Mouse (Mus musculus) testis, adult 2 months (tissue): ENCODE measurements around the gene Gramd2. TPM values are rescaled to one million over a fixed set of nuclear protein-coding genes. Genes with fewer than 3 reads are reported as not detected.

ENCODE experiments used
- H3K27ac ChIP-seq: fragments of 200-500 bp; 2 replicates; pipeline ENCODE4 v1.5.1; 2012; ENCODE audit warnings: low read depth, low read length; ENCODE audit not compliant: control insufficient read depth, insufficient read depth
- H3K27me3 ChIP-seq: fragments of 200-500 bp; 2 replicates; pipeline ENCODE4 v1.6.1; 2012; ENCODE audit warnings: mild to moderate bottlenecking, low read length, moderate library complexity; ENCODE audit not compliant: control insufficient read depth, insufficient read depth
- H3K36me3 ChIP-seq: fragments of 200-500 bp; 2 replicates; pipeline ENCODE4 v1.6.1; 2012; ENCODE audit warnings: mild to moderate bottlenecking, low read length; ENCODE audit not compliant: control insufficient read depth, insufficient read depth
- H3K4me1 ChIP-seq: fragments of 200-500 bp; 2 replicates; pipeline ENCODE4 v1.6.1; 2012; ENCODE audit warnings: low read length; ENCODE audit not compliant: control insufficient read depth, insufficient read depth
- H3K4me3 ChIP-seq: fragments of 200-500 bp; 2 replicates; pipeline ENCODE4 v1.5.1; 2012; ENCODE audit warnings: low read depth, mild to moderate bottlenecking, low read length, moderate library complexity, mixed read lengths; ENCODE audit not compliant: control insufficient read depth
- CTCF ChIP-seq: fragments of 200-500 bp; IDR thresholded peaks from 2 replicates; pipeline ENCODE4 v1.5.1; 2012; ENCODE audit warnings: low read depth, mild to moderate bottlenecking, inconsistent platforms, low read length, moderate library complexity; ENCODE audit not compliant: control insufficient read depth, insufficient read depth, insufficient replicate concordance
- POLR2A ChIP-seq: fragments of 200-500 bp; IDR thresholded peaks from 2 replicates; pipeline ENCODE4 v1.6.1; 2012; ENCODE audit warnings: low read depth, mild to moderate bottlenecking, inconsistent platforms, low read length, moderate library complexity; ENCODE audit not compliant: control insufficient read depth
- polyA plus RNA-seq: library from polyadenylated mRNA; depleted of rRNA; stranded (reverse); fragments of >200 nt; gene quantifications from 2 replicates; pipeline ENCODE4 v1.2.3, GENCODE M21; 2012; rRNA removed

Gramd2 gene
- polyA plus RNA-seq: 14.5 and 17.9 TPM in 2 replicates

DNA sequence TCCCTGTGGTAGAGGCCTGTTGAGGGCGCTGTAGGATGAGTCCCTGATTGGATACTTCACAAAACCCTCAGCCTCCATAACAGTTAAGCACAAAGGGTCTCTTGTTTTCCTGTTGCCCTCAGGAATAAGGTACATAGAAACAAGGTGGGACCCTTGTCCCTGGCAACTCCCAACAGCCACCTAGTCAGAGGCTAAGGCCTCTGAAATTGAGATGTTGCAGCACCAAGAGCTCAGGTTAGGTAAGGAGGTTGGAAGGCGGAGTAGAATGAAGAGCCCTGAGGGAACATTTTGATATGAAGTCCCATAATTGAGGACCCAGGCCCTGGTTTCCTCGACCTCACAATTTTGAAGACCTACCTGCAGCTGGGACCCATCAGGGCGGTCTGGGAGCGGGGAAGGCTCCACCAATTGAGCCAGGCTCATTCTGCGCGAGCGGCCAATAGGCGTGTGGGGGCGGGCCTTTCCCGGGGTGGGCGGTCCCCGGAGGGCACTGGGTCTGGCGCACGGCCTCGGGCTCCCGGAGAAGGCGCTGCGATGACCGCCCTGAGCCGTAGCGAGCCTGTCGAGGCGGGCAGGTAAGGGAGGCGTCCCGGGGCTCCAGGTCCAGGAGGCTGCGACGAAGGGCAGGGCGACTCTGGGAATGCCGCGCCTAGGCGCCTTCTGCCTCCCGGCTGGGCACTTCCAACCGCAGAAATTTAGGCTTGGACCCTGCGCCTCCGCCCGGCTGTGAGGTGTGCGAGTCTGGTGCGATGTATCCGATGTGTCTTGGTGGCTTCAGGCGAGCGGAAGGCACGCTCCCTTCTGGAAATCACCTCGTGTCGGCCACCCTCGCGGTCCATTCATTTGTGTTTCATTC lies at the start of gene Gramd2:
Gene Gramd2 (plus strand): TSS at position 467 of the 856 bp plus-strand sequence.
- H3K27me3 ChIP-seq: no peaks in the 10 kb centered on the region
- peak within 1 kb of the TSS; percentile 94 for H3K4me3 ChIP-seq
- H3K27ac ChIP-seq: peak within 1 kb of the TSS; percentile 42; the same call in 1 of the 2 replicates
- H3K4me1 ChIP-seq: peaks cover 18% of the 10 kb centered on the region
- TF ChIP-seq CTCF (no peak), POLR2A (peak; percentile 11; the same call in 1 of the 2 replicates)
- H3K36me3 ChIP-seq: no peaks in the 10 kb centered on the region

DNA sequence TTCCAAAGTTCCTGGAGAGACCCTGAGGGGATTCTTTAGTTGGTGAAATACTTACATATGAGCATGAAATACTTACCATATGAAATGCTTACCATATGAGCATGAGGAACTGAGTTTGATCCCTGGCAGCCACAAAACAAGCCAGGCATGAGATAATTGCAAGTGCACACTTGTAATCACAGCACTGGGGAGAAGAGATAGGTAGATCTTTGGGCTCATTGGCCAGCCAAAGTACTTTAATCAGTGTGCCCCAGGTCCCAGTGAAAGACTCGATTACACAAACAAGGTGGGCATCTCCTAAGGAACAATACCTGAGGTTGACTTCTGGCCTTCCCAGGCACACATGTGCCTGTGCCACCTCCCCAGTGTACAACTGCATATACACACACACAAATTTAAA lies 41.6 kb upstream of the Gramd2 start:
- H3K4me1 ChIP-seq: no peaks in the 10 kb centered on the region
- TF ChIP-seq POLR2A (no peak), CTCF (no peak)
- H3K27ac ChIP-seq: no peak overlapping the region
- no peak overlapping the region for H3K4me3 ChIP-seq
- H3K27me3 ChIP-seq: no peaks in the 10 kb centered on the region
- peaks cover 4% of the 10 kb centered on the region for H3K36me3 ChIP-seq

DNA sequence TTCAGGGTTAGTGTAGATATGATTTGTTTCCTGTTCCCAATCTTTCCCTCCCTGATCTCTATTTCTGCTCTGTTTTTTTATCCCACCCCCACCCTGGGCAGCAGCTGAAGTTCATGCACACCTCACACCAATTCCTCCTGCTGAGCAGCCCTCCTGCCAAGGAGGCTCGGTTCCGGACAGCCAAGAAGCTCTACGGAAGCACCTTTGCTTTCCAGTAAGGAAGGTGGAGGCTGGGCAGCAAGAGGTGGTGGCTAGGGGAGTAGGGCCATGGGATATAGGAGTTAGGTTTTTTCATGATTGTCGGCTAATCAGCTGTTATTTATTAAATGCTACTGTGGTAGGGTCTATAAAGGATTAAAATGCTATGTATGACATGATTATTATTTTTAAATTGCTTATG lies 40.0 kb upstream of the Gramd2 start:
- peaks cover 3% of the 10 kb centered on the region for H3K36me3 ChIP-seq

GRCm38 (mm10) chr9:59641320-59641719 lies 38.6 kb upstream of the Gramd2 start:
- H3K36me3 ChIP-seq: peaks cover 2% of the 10 kb centered on the region
- H3K4me1 ChIP-seq: no peaks in the 10 kb centered on the region
- H3K4me3 ChIP-seq: no peak overlapping the region
- TF ChIP-seq CTCF (no peak), POLR2A (no peak)
- no peak overlapping the region for H3K27ac ChIP-seq
- no peaks in the 10 kb centered on the region for H3K27me3 ChIP-seq

More for the DNA sequence above, 40.0 kb upstream of the Gramd2 start:
- Histone ChIP-seq H3K4me3 (no peak overlapping the region), H3K4me1 (no peaks in the 10 kb centered on the region), H3K27ac (no peak overlapping the region), H3K27me3 (no peaks in the 10 kb centered on the region)
- TF ChIP-seq POLR2A (no peak), CTCF (no peak)

GRCm38 (mm10) chr9:59649911-59650310 lies 30.0 kb upstream of the Gramd2 start:
- no peak overlapping the region for H3K27ac ChIP-seq
- H3K27me3 ChIP-seq: no peaks in the 10 kb centered on the region
- no peaks in the 10 kb centered on the region for H3K4me1 ChIP-seq
- no peak overlapping the region for H3K4me3 ChIP-seq
- TF ChIP-seq CTCF (no peak), POLR2A (no peak)
- no peaks in the 10 kb centered on the region; the same call in none of the 2 replicates for H3K36me3 ChIP-seq

GRCm38 (mm10) chr9:59653371-59653770 lies 26.6 kb upstream of the Gramd2 start:
- H3K4me1 ChIP-seq: peaks cover 14% of the 10 kb centered on the region
- H3K27me3 ChIP-seq: no peaks in the 10 kb centered on the region
- H3K4me3 ChIP-seq: peak overlapping the region; percentile 30; the same call in 1 of the 2 replicates
- TF ChIP-seq POLR2A (no peak), CTCF (no peak)
- H3K27ac ChIP-seq: no peak overlapping the region
- H3K36me3 ChIP-seq: no peaks in the 10 kb centered on the region; the same call in none of the 2 replicates

GRCm38 (mm10) chr9:59654450-59654983 lies 25.4 kb upstream of the Gramd2 start:
- TF ChIP-seq CTCF: no peak
- TF ChIP-seq POLR2A: no peak
- peaks cover 14% of the 10 kb centered on the region for H3K4me1 ChIP-seq
- H3K36me3 ChIP-seq: no peaks in the 10 kb centered on the region; the same call in none of the 2 replicates
- peak overlapping the region; percentile 65; the same call in 1 of the 2 replicates for H3K4me3 ChIP-seq
- no peak overlapping the region for H3K27ac ChIP-seq
- H3K27me3 ChIP-seq: no peaks in the 10 kb centered on the region
